Mouse (Mus musculus) brain, embryonic 14.5 days (tissue): ENCODE measurements around the gene Brinp1.

Experiments
- CTCF ChIP-seq: fragments of 200-500 bp; IDR thresholded peaks from 2 replicates; pipeline ENCODE4 v1.5.1; 2012; ENCODE audit warnings: inconsistent platforms, mild to moderate bottlenecking, moderate library complexity, borderline replicate concordance; ENCODE audit not compliant: insufficient read depth, insufficient read length; ENCODE audit errors: extremely low read depth
- POLR2A ChIP-seq: fragments of 200-500 bp; IDR thresholded peaks from 2 replicates; pipeline ENCODE4 v1.6.1; 2012; ENCODE audit warnings: mild to moderate bottlenecking, inconsistent platforms, borderline replicate concordance; ENCODE audit not compliant: poor library complexity, insufficient read depth, insufficient read length, severe bottlenecking; ENCODE audit errors: extremely low read depth

DNA sequence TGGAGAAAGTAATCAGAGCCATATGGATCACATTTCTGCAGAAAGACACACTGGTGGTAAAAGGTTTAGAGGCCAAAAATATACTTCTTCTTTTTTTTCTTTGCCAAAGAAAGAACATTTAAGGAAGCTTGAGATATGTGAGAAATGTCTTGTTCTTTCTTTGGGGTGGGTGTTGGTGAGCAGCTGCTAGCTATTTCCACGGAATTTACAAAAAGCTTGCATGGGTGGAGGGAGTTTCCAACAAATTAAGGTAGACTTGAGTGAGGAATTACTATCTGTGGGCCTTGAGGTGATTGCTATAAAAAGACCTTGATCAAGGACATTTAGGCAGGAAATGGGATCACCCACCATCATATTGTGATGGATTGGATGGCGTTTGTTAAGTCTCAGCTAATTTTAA, 3.1 kb upstream of the Brinp1 start:
- TF ChIP-seq CTCF (no peak), POLR2A (no peak)
